Mouse (Mus musculus) erythroid progenitor cell, adult 5-6 weeks (primary cell): Measurements from ENCODE around the gene Olfr548-ps1. TPM values are rescaled to one million over a fixed set of nuclear protein-coding genes. Genes with fewer than 3 reads are reported as not detected.
A peak's percentile ranks its signal among the peaks of the same experiment; 100 is the strongest.

ENCODE experiments used
- ATAC-seq: replicated peaks from 2 replicates; pipeline ENCODE4 v1.8.0; 2016; ENCODE audit warnings: moderate number of reproducible peaks, mild to moderate bottlenecking, moderate TSS enrichment, inconsistent platforms; ENCODE audit not compliant: poor library complexity, low FRiP score, severe bottlenecking
- total RNA-seq, 2 experiments: library from RNA; stranded (forward) in 1 of 2; stranded (reverse) in 1 of 2; fragments of 150-400 nt in 1 of 2; fragments of 186-747, 209-891 nt in 1 of 2; gene quantifications; 2 replicates each; pipeline versions ENCODE4 v1.2.3 to v1.2.4; 2015 to 2017; ENCODE audit warnings: low replicate concordance in 2 of 2

Olfr548-ps1 gene
- total RNA-seq (2015; ENCODE audit: low replicate concordance) (not detected in 2 replicates), total RNA-seq (2017; ENCODE audit: low replicate concordance) (not detected in 2 replicates)

- ATAC-seq, result no peak
Observed at GRCm38 (mm10) chr7:102540596-102540995, at the start of gene Olfr548-ps1. Olfr548-ps1 (plus strand) TSS chr7:102540896.

- ATAC-seq, result peak; percentile 71
Observed at GRCm38 (mm10) chr7:102494416-102494815, 46.3 kb upstream of the Olfr548-ps1 start.

- no peak for ATAC-seq
Observed at GRCm38 (mm10) chr7:102499473-102499872, 41.2 kb upstream of the Olfr548-ps1 start, which contains the start of gene Olfr545. Olfr545 (minus strand) TSS chr7:102499573.

- no peak for ATAC-seq
Observed at GRCm38 (mm10) chr7:102501986-102502385, 38.7 kb upstream of the Olfr548-ps1 start.

GRCm38 (mm10) chr7:102506848-102507247, 33.8 kb upstream of the Olfr548-ps1 start:
- peak; percentile 69 for ATAC-seq

GRCm38 (mm10) chr7:102508066-102508465, 32.6 kb upstream of the Olfr548-ps1 start:
- no peak for ATAC-seq

GRCm38 (mm10) chr7:102508666-102509065, 32.0 kb upstream of the Olfr548-ps1 start:
- ATAC-seq, result no peak

GRCm38 (mm10) chr7:102509726-102510125, 31.0 kb upstream of the Olfr548-ps1 start:
- no peak for ATAC-seq

- no peak for ATAC-seq
Observed at GRCm38 (mm10) chr7:102511927-102512326, 28.8 kb upstream of the Olfr548-ps1 start.

GRCm38 (mm10) chr7:102512814-102513435, 27.8 kb upstream of the Olfr548-ps1 start:
- peak; percentile 72 for ATAC-seq

- ATAC-seq, result no peak
Observed at GRCm38 (mm10) chr7:102514144-102514543, 26.6 kb upstream of the Olfr548-ps1 start.

GRCm38 (mm10) chr7:102516261-102517050, 24.2 kb upstream of the Olfr548-ps1 start:
- ATAC-seq, result no peak

GRCm38 (mm10) chr7:102517051-102517335, 23.7 kb upstream of the Olfr548-ps1 start:
- ATAC-seq, result no peak

- ATAC-seq, result no peak
Observed at GRCm38 (mm10) chr7:102529052-102529451, 11.6 kb upstream of the Olfr548-ps1 start.

GRCm38 (mm10) chr7:102534449-102534848, 6.2 kb upstream of the Olfr548-ps1 start, which contains the start of gene Olfr547:
Olfr547 (plus strand) TSS chr7:102534749.
- ATAC-seq, result no peak

- no peak for ATAC-seq
Observed at GRCm38 (mm10) chr7:102541251-102541650, 555 bp downstream of the Olfr548-ps1 start.

- ATAC-seq, result no peak
Observed at GRCm38 (mm10) chr7:102549570-102549969, 8.9 kb downstream of the Olfr548-ps1 start, which contains the start of gene Olfr549. Olfr549 (plus strand) TSS chr7:102549870.

GRCm38 (mm10) chr7:102553279-102553678, 12.6 kb downstream of the Olfr548-ps1 start:
- no peak for ATAC-seq

- peak; percentile 100 for ATAC-seq
Observed at GRCm38 (mm10) chr7:102564999-102565997, 24.6 kb downstream of the Olfr548-ps1 start, which contains the start of gene Trim21. Trim21 (minus strand) TSS chr7:102565486.

- ATAC-seq, result no peak
Observed at GRCm38 (mm10) chr7:102566219-102566618, 25.5 kb downstream of the Olfr548-ps1 start.
